Mouse (Mus musculus) spleen, postnatal 36 days (tissue): ENCODE measurements around the gene A830031A19Rik.
A peak's percentile ranks its signal among the peaks of the same experiment; 100 is the strongest.

Experiments
- DNase-seq, 2 experiments: peaks; one replicate each; pipeline ENCODE4 v3.0.0; 2022; ENCODE audit warnings: low spot score in 2 of 2, mixed read lengths in 1 of 2

Gene A830031A19Rik

DNA sequence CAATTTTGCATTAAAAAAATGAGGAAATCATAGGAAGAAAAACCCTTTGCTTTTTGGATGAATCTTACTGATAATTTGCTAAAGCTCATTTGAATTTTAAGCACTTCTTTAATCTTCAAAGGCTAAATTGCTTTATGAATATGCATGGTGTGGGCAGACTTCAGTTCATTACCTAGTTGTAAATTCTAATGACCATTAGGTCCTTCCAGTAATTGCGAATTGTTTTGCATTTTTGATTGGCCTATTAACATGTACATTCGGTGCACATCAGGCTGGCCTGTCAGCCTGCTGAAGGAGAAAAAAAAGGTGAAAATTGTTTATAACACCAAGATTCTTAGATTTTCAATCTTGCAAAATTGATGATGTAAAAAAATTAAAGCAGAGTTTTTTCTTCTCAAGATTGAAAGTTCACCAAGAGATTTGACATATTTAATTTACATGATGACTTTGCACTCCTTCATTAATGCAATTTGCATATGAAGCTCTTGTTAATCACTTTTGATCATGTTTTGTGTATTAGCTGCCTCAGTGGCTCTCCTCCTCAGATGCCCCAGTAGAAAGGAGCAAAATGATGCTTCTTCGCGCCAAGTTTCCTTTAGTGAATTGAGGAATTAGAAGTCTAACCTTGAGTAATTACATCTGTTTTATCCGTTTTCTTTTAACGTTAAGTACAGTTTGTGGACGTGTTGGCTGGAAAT is 21.0 kb upstream of the A830031A19Rik start:
- DNase-seq, result no peak

DNA sequence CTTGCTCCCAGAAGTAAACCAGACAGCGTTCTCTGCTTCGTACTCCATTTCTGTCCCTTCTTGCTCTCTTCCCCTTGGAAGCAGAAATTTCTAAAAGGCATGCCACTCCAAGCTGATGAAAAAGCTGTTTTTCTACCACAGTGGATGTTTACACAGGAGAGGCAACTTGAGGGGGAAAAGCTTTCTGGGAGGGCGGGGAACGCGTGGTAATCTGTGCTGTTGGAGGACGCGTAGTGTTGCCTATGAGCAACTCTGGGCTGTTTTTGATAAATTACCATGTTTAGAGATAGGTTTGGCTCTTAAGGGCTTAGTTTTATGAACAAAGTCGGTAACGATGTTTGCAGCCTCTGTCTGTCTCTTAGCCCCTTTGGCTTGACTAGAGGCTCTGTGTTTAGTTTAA is 20.4 kb upstream of the A830031A19Rik start:
- no peak for DNase-seq

DNA sequence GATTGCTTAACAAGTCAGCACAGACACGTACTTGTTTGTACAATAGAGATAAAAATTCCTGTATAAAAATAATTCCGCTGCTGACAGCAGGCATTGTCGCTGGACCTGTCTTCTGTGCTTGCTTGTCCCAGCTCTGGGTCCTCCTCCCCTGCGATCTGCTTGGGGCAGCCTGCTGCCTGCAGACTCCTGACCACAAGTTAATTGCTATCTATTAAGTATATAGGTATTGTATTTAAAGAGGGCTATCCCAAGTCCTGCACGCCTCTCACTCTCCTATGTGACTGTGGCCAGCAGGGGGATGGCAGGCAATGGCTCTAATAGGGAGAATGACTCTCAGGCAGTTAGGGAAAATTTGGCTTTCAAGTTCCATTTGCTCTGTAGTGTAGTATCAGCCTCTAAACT is 19.2 kb upstream of the A830031A19Rik start:
- DNase-seq, result no peak

DNA sequence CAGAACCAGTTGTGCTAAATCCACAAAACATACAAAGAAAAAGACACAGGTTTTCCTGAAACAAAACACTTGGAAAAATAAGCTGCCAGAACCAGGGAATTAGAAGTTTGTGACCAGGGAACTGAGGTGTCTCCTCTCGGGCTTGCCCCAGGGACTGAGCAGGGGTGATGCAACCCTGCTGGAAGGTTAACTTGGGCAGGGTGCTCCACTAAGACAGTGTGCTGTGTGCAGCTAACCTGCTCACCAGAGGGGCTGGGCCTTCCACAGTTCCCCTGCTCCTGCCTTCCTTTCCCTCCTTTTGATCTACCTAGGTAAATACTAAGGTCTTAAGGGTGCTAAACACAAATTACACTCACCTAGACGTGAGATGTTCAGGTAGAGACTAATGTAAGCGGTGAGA is 17.8 kb upstream of the A830031A19Rik start:
- no peak for DNase-seq

DNA sequence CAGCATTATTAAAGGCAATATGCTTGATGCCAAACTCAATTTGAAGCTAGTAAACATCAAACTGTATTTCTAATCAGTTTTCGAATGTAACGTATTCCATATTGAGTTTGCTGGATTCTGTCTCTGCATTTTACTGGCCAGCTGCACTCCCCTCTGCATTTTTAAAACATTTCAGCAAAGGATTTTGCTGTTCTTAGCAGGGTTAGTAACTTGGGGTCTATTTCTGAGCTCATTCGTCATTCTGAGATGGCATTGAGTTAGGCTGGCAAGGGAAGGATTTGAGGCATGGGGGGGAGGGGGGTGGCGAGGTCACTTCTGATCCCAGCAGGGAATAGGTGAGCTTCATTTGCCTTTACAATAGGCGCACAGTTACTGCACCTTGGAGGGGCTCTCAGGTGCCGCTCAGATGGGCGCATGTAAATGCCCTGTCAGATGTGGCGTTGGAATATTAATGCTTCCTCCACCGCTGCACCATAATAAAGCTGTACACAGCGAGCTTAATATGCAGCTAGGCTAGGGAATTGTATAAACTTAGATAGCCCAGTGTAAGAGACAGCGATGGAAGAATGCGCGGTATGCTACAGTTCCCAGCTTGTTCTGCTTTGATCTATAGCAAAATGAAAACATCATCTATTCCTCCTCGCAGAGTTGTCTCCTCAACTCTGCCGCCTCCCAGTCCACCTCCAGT is 16.7 kb upstream of the A830031A19Rik start:
- no peak for DNase-seq

DNA sequence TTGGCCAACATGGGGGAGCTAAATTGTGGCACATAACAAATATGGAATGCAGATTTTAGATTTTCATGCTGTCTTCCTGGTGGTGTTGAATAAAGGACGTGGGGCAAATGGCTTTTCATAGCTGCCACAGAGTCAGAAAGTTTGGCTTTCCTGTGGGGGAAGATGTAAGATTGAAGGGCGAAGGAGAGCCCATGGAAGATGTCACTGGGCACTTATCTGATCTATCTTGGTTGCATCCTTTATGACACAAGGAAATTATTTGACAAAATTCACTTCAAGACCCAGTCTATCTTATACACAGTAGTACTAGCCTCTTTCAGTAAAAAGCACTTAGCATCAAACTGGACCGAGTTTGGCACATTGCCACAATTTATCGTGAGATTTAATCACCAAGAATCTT is 15.6 kb upstream of the A830031A19Rik start:
- DNase-seq, result no peak

DNA sequence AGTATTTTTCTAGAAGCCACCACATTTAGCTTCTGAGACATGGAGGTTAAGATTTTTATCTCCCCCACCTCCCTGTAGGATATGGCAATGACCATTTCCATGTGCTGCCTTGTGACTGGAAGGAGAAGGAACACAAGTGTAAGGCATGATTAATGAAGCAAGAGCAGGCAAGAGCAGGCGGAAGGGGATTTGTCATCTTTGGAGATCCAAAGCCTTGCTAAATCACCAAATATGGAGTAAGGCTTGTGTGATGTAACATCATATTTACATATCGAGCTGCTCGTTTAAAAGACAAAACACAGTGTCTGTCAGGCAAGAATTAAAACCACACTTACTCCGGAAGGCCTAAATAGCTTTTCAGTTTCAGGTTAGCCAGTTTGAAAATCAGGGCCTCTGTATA is 12.2 kb upstream of the A830031A19Rik start:
- peak in 1 of 2 experiments; percentile 18 for DNase-seq

DNA sequence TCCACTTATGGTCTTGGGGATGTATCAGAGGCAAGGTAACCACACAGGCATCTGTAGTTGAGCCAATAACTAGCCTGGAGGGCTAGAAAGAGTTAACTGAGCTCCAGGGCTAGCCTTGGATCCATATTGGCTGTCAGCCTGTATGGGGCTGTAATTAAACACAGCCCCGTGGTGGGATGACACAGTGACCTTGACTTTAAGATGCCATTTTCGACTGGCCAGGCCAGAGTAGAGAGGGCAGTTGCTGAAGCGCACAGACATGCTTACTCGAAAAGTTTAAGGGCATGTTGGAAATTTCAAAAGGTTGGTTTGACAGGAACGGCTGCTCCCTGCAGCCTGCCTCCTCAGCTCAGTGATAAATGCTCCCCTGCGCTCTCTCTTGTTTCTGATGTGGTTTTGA is 11.1 kb upstream of the A830031A19Rik start:
- DNase-seq, result no peak

DNA sequence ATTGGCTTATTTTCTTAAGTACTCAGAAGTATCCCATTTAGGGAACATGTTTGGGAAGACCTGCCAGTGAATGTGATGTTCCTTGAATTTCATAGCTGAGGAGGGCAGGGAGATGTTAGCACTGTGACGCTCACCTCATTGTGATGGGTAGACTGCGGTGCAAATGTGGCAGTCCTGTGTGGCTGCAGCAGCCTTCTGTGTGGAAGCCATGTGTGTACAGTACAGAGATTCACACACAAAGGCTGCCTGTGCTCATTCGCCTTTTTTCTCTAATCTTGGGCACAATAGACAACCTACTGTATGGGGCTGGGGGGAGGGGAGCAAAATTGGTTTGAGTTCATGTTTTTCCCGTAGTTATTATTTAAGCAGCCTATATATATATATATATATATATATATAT is 9.7 kb upstream of the A830031A19Rik start:
- no peak for DNase-seq

DNA sequence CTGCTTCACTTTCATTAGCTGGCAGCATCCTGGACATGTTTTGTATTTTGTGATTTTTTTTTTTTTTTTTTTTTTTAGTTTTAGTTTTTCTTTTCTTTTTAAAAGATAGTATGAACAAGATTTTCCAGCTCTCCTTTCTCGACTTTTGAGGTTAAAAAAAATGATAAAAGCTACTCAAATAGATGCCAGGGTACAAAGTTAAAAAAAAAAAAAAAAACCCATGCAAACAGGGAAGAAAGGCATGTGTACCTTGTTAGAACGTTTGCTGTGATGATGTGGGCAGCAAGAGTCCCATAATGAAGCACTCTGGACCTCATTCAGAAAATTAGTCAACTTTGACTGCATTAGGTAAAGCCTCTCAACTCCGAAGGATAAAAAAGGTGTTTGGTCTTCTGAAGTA is 9.2 kb upstream of the A830031A19Rik start:
- DNase-seq, result no peak

DNA sequence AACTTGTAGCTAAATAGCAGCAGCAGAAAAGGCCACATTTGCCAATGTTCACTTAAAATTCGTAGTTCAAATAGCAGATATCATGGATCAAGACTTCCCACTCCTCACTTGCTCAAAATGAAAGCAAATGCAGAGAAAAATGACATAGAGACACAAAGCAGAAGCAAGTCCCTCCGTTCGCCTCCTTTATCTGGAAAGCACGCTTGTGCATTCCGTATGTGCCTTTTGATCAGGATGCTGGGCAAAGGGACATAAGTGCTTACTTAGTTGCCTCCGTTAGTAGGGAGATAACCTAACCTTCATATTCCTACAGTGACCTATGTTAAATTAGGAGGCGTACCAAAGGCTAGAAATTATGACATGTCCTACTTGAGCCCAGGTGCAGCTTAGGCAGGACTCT is 8.6 kb upstream of the A830031A19Rik start:
- no peak for DNase-seq

DNA sequence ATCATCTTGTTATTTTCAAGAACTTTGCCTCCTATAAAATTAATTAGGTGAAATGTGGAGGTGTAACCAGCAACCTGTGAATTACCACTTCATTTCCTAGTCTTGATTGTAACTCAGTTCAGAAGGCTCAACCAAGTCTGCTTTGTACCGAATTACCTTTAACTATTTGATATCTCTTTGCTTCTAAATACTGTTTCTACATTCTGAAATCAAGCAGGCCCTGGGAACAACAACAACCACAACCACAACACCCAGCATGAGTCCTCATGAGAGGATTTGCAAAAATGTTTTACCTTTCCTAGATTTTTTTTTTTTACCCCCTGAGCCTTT is 8.2 kb upstream of the A830031A19Rik start:
- no peak for DNase-seq

DNA sequence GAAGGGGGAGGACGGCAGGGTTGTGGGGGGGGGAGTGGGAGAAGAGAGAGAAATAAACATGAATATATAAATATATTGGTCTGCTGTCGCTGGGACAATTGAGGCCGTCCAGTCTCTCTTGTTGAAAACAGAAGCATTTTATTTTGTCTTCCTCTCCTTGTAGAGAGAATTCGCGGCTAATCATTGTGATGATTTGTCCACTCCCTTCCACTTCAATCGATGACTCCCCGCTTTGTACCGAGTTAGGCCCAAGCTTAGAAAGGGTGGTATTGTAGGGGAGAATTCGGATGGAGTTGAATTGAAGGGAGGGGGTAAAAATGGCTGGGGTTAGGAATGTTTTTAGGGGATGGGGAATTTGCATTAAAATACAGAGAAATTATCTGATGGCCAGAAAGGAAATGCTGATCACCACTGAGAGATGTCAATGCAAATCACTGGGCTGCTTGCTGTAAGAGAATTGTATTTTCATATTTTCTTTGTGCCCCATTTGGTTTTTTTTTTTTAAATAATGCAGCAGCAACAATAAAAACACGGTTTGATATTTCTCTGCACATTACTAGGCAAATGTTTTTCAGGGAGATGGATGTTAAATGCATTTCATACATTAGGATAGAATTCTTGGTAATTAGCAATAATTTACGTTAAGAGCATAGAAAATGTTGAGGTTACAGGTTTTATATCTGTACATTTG is 7.7 kb upstream of the A830031A19Rik start:
- no peak for DNase-seq

DNA sequence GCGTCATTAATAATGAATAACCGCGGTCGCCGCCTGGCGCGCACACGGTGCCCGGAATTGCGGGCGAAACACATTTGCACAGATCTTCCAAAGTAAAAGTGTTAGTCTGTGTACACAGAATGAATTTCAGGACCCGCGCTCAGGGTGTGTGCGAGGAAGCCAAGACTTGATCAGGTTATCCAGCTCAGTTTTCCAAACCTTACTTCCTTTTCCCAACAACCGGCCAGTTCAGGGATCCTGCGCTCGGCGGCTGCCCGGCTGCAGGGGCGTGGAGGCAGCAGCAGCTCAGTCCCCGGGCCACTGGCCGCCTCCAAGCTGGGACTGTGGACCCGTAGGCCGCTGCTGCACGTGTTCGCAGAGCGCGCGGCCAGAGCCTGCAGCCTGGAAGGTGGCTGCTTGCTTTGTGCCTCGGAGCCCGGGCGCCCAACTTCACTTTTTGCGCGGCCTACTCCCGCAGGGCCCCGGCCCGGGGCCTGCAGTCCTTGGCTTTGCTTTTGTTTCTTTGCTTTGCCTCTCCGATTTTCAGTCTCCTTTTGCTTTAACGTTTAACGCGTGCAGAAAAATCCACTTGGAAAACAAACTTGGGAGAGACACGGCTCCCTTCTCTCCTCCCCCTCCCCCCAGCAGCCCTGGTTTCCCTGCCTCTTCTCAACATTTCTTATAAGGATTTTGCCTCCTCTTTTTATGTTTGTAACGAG is 7.0 kb upstream of the A830031A19Rik start:
- peak; percentile 57 to 60 for DNase-seq

DNA sequence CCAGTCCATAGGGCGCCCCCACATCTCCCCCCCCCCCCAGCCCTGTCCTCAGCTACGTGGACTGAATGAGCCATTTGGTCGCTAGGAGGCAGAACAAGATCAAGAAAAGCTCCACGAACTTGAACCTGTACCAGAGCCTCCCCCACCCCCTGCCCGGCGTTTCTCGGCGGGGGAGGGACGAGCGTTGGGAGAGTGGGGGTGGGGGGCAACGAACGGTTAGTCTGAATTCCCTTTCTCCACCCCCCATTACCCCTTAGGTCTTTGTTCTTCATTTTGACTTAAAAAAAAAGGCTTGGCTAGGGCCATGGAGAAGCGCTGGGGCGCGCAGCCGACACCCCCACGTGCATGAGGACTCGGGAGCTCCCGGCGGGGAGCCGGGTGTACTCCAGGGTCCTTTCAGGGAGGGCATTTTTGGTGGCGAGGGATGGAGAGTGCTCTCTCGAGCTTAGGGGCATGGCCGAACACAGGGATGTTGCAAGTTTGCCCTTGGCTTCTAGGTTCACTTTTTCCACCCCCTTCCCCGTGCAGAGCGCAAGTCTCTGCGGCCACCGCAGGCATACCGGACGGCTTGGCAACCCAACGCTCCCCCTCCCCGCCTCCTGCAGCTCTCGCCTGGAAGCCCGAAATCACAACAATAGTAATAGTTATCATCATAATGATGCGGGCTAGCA is 6.3 kb upstream of the A830031A19Rik start:
- peak; percentile 82 to 85 for DNase-seq

DNA sequence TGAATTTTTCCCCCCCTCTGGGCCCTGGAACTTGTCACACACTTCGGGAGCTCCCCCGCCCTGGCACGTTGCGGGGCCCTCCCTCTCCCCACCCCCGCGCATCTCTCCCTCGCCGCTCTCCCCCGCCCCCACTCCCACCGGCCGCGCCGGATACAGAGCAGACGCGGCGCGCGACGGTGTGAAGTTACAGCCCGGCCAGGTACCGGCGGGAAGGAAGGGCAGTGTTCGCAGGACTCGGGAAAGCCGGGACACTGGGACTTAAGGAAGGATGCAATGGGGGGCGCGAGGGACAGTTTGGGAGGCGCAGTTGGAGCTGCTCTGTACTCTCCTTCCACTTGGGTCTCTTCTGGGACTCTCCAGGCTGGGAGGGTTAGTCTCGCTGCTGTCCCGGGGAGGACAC is 5.7 kb upstream of the A830031A19Rik start:
- peak; percentile 69 to 74 for DNase-seq

DNA sequence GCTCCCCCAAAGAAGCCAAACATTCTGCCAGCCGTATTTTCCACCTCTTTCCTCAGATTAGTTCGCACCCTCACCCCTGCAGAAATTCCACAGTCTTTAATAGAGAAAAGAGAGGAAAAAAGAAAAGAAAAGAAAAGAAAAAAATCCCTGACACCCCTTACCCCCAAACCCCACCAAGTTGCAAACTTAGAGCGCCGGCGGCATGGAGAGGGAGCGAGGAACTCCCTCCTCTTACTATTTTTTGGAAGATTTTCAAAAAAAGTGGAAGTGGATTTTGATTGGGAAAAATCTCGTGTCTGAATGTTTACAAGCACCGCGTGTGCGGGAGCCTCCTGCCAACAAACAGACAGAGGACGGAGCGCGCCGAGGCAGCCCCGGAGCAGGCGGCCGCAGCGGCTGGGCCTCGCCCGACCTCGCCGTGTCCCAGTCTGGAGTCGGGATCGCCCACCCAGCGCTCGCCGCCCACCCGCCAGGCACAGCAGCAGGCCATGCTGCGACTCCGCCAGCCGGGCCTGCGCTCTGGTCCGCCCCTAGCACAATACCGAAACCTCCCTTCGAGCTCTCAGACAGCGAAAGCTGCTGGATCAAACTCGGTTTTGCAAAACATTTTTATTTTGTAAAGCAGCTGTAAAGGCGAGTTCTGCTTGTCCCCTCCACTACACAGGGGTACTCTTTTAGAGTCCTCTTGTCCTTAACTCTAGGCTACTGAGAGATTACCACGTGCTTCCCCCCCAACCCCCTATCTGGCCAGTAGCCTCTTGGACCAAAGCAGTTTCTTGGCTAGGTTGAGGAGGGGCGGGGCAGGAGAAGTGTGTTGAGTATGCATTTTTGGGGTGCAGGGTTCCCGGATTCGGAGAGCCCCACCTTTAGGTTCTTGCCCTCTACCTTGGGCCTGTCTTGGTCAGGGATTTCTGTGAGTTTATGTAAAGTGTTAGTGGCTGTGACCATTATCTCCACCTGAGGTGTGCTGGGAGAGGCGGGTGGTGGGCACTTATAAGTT is 4.8 kb upstream of the A830031A19Rik start:
- DNase-seq, result peak; percentile 55 to 68

DNA sequence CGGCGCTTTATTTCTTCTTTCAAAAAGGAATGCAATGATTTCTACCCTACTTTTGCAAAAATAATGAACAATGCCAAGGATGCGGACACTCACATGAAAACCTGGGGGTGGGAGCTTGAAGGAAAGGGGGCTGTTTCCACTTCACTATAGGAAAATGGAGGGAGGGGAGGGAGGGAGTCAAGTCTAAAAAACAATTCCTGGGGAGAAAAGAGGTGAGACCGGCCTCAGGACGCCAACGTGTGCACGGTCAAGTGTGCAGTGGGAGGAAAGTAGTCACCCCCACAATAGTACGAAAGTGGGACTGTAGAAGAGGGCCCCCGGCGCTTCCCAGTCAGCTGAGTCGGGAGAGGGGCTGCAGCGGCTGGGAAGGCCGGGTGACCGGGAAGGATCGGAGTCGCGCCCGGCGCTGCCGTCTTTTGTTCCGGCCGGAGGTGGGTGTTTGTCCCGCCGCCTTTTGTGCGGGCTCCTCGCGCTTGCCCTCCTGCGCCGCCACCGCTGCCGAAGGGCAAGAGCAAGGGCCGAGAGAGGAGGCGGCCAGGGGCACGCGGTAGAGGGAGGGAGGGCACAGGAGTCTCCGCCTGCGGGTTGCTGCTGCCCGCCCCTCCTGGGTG is 4.0 kb upstream of the A830031A19Rik start:
- peak; percentile 70 to 72 for DNase-seq

DNA sequence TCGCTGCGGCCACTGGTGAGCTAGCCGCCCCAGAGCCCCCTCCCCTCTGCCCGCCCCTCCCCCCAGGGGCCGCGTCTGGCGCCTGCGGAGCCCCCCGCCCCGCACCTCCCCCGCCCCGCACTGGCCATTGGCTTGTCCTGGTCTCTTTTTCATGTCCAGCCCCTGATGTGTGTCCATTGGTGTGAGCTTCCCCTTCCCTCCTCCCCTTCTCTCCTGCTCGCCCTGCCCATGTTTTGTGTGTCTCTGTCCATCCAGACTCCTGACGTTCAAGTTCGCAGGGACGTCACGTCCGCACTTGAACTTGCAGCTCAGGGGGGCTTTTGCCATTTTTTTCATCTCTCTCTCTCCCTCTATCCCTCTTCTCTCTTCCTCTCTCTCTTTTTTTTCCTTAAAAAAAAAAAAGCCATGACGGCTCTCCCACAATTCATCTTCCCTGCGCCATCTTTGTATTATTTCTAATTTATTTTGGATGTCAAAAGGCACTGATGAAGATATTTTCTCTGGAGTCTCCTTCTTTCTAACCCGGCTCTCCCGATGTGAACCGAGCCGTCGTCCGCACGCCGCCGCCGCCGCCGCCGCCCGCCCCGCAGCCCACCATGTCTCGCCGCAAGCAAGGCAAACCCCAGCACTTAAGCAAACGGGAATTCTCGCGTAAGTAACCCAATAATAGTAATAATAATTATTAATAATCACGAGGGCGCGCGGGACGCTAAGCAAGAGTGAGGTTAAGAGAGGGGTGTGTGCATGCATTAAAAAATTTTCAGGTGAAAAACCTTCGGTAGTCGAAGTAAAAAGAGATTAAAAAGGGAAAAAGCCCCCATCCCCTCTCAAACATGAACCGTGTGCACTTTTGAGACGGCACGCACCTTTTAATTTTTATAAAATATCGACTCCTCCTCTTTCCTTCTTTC is 3.2 kb upstream of the A830031A19Rik start, which contains the start of gene Bcl11a:
Gene Bcl11a, plus strand, starts transcription at position 262 of the 911 bp plus-strand sequence.
- DNase-seq, result peak; percentile 72 to 78
